Mouse (Mus musculus): Measurements from ENCODE around the gene Rdm1. TPM values are rescaled to one million over a fixed set of nuclear protein-coding genes. Genes with fewer than 3 reads are reported as not detected.

Gene Rdm1
- polyA plus RNA-seq, 1 experiment from 2014 or later, result 21.7 TPM

GRCm38 (mm10) chr11:101661786-101662185 lies 34.8 kb downstream of the Rdm1 start:
- WGBS, result 83% methylated on average over 5 of the region's 5 CpGs
- no peak overlapping the region for H3K4me2 ChIP-seq (ENCODE audit: low read length)
- no peak for ATAC-seq

GRCm38 (mm10) chr11:101663229-101664027 lies 36.4 kb downstream of the Rdm1 start:
- 82% methylated on average over 11 of the region's 11 CpGs for WGBS
- Histone ChIP-seq H3K27me3 (replicated peaks; ENCODE audit: control insufficient read depth, insufficient read depth, low read length) (no peaks in the 10 kb centered on the region), H3K36me3 (ENCODE audit: control insufficient read depth, insufficient read depth, low read length) (no peaks in the 10 kb centered on the region), H3K27ac (ENCODE audit: low read depth, low read length) (no peak overlapping the region), H3K4me2 (ENCODE audit: low read length) (no peak overlapping the region), H3K4me1 (ENCODE audit: control insufficient read depth, insufficient read depth, low read depth, low read length) (peaks cover 3% of the 10 kb centered on the region; the same call in 1 of the 2 replicates), H3K9me3 (ENCODE audit: control insufficient read depth, low read length) (no peaks in the 10 kb centered on the region), H3K9ac (ENCODE audit: low read depth, low read length) (no peak overlapping the region), H3K4me3 (ENCODE audit: low read length) (no peak overlapping the region)
- no peak for ATAC-seq

More at GRCm38 (mm10) chr11:101661786-101662185, 34.8 kb downstream of the Rdm1 start:
- H3K9ac ChIP-seq (ENCODE audit: low read depth, low read length), result no peak overlapping the region
- no peak overlapping the region for H3K27ac ChIP-seq (ENCODE audit: low read depth, low read length)
- H3K4me3 ChIP-seq (ENCODE audit: low read length), result no peak overlapping the region
- no peaks in the 10 kb centered on the region for H3K4me1 ChIP-seq (ENCODE audit: control insufficient read depth, insufficient read depth, low read depth, low read length)
- H3K36me3 ChIP-seq (ENCODE audit: control insufficient read depth, insufficient read depth, low read length), result no peaks in the 10 kb centered on the region
- no peaks in the 10 kb centered on the region for H3K27me3 ChIP-seq (replicated peaks; ENCODE audit: control insufficient read depth, insufficient read depth, low read length)
- no peaks in the 10 kb centered on the region for H3K9me3 ChIP-seq (ENCODE audit: control insufficient read depth, low read length)

GRCm38 (mm10) chr11:101664825-101665635 lies 38.0 kb downstream of the Rdm1 start, which contains the start of gene Arl4d:
Gene Arl4d, plus strand, starts transcription at chr11:101665541.
- Histone ChIP-seq H3K27me3 (replicated peaks; ENCODE audit: control insufficient read depth, insufficient read depth, low read length) (no peaks in the 10 kb centered on the region), H3K27ac (ENCODE audit: low read depth, low read length) (peak within 1 kb of the TSS; percentile 80), H3K4me2 (ENCODE audit: low read length) (peak within 1 kb of the TSS; percentile 97), H3K9ac (ENCODE audit: low read depth, low read length) (peak within 1 kb of the TSS; percentile 78), H3K4me3 (ENCODE audit: low read length) (peak within 1 kb of the TSS; percentile 72), H3K36me3 (ENCODE audit: control insufficient read depth, insufficient read depth, low read length) (no peaks in the 10 kb centered on the region), H3K9me3 (ENCODE audit: control insufficient read depth, low read length) (no peaks in the 10 kb centered on the region), H3K4me1 (ENCODE audit: control insufficient read depth, insufficient read depth, low read depth, low read length) (peaks cover 3% of the 10 kb centered on the region; the same call in 1 of the 2 replicates)
- WGBS, result 6% methylated on average over 34 of the region's 34 CpGs
- ATAC-seq, result peak; percentile 97

GRCm38 (mm10) chr11:101665636-101665992 lies 38.6 kb downstream of the Rdm1 start:
- ATAC-seq, result no peak
- H3K36me3 ChIP-seq (ENCODE audit: control insufficient read depth, insufficient read depth, low read length), result no peaks in the 10 kb centered on the region
- peak overlapping the region; percentile 97 for H3K4me2 ChIP-seq (ENCODE audit: low read length)
- H3K27me3 ChIP-seq (replicated peaks; ENCODE audit: control insufficient read depth, insufficient read depth, low read length), result no peaks in the 10 kb centered on the region
- peak overlapping the region; percentile 72 for H3K4me3 ChIP-seq (ENCODE audit: low read length)
- under 1% methylated on average over 22 of the region's 24 CpGs for WGBS
- peak overlapping the region; percentile 80 for H3K27ac ChIP-seq (ENCODE audit: low read depth, low read length)
- H3K9ac ChIP-seq (ENCODE audit: low read depth, low read length), result peak overlapping the region; percentile 78
- no peaks in the 10 kb centered on the region for H3K9me3 ChIP-seq (ENCODE audit: control insufficient read depth, low read length)
- peaks cover 3% of the 10 kb centered on the region; the same call in 1 of the 2 replicates for H3K4me1 ChIP-seq (ENCODE audit: control insufficient read depth, insufficient read depth, low read depth, low read length)

GRCm38 (mm10) chr11:101666626-101667345 lies 39.8 kb downstream of the Rdm1 start:
- H3K9ac ChIP-seq (ENCODE audit: low read depth, low read length), result 0 out of 2 replicates have a peak overlapping the region, but pooled peaks have one; percentile 27

GRCm38 (mm10) chr11:101667871-101668532 lies 41.0 kb downstream of the Rdm1 start:
- Histone ChIP-seq H3K4me3 (ENCODE audit: low read length) (no peak overlapping the region), H3K4me1 (ENCODE audit: control insufficient read depth, insufficient read depth, low read depth, low read length) (peaks cover 3% of the 10 kb centered on the region; the same call in 1 of the 2 replicates), H3K27me3 (replicated peaks; ENCODE audit: control insufficient read depth, insufficient read depth, low read length) (no peaks in the 10 kb centered on the region), H3K9me3 (ENCODE audit: control insufficient read depth, low read length) (no peaks in the 10 kb centered on the region), H3K36me3 (ENCODE audit: control insufficient read depth, insufficient read depth, low read length) (no peaks in the 10 kb centered on the region), H3K4me2 (ENCODE audit: low read length) (peak overlapping the region; percentile 40), H3K27ac (ENCODE audit: low read depth, low read length) (no peak overlapping the region), H3K9ac (ENCODE audit: low read depth, low read length) (no peak overlapping the region)
- WGBS, result 60% methylated on average over 14 of the region's 14 CpGs
- ATAC-seq, result no peak

More at GRCm38 (mm10) chr11:101666626-101667345, 39.8 kb downstream of the Rdm1 start:
- Histone ChIP-seq H3K4me2 (ENCODE audit: low read length) (peak overlapping the region; percentile 40), H3K27me3 (replicated peaks; ENCODE audit: control insufficient read depth, insufficient read depth, low read length) (no peaks in the 10 kb centered on the region), H3K4me3 (ENCODE audit: low read length) (peak overlapping the region; percentile 18), H3K36me3 (ENCODE audit: control insufficient read depth, insufficient read depth, low read length) (no peaks in the 10 kb centered on the region), H3K4me1 (ENCODE audit: control insufficient read depth, insufficient read depth, low read depth, low read length) (peaks cover 3% of the 10 kb centered on the region; the same call in 1 of the 2 replicates), H3K27ac (ENCODE audit: low read depth, low read length) (no peak overlapping the region), H3K9me3 (ENCODE audit: control insufficient read depth, low read length) (no peaks in the 10 kb centered on the region)
- no peak for ATAC-seq
- WGBS, result 80% methylated on average over 28 of the region's 28 CpGs

GRCm38 (mm10) chr11:101668546-101669261 lies 41.7 kb downstream of the Rdm1 start:
- no peak overlapping the region for H3K4me3 ChIP-seq (ENCODE audit: low read length)
- H3K36me3 ChIP-seq (ENCODE audit: control insufficient read depth, insufficient read depth, low read length), result no peaks in the 10 kb centered on the region
- H3K4me1 ChIP-seq (ENCODE audit: control insufficient read depth, insufficient read depth, low read depth, low read length), result peaks cover 3% of the 10 kb centered on the region; the same call in 1 of the 2 replicates
- H3K4me2 ChIP-seq (ENCODE audit: low read length), result peak overlapping the region; percentile 21; the same call in 1 of the 2 replicates
- H3K27me3 ChIP-seq (replicated peaks; ENCODE audit: control insufficient read depth, insufficient read depth, low read length), result no peaks in the 10 kb centered on the region
- H3K9ac ChIP-seq (ENCODE audit: low read depth, low read length), result no peak overlapping the region
- WGBS, result 46% methylated on average over 13 of the region's 13 CpGs
- no peak for ATAC-seq
- H3K9me3 ChIP-seq (ENCODE audit: control insufficient read depth, low read length), result no peaks in the 10 kb centered on the region
- H3K27ac ChIP-seq (ENCODE audit: low read depth, low read length), result no peak overlapping the region

GRCm38 (mm10) chr11:101670334-101670733 lies 43.3 kb downstream of the Rdm1 start:
- Histone ChIP-seq H3K4me2 (ENCODE audit: low read length) (no peak overlapping the region), H3K36me3 (ENCODE audit: control insufficient read depth, insufficient read depth, low read length) (no peaks in the 10 kb centered on the region), H3K9ac (ENCODE audit: low read depth, low read length) (no peak overlapping the region), H3K4me1 (ENCODE audit: control insufficient read depth, insufficient read depth, low read depth, low read length) (peaks cover 3% of the 10 kb centered on the region; the same call in 1 of the 2 replicates), H3K27ac (ENCODE audit: low read depth, low read length) (no peak overlapping the region), H3K4me3 (ENCODE audit: low read length) (no peak overlapping the region), H3K27me3 (replicated peaks; ENCODE audit: control insufficient read depth, insufficient read depth, low read length) (no peaks in the 10 kb centered on the region), H3K9me3 (ENCODE audit: control insufficient read depth, low read length) (no peaks in the 10 kb centered on the region)
- WGBS, result 92% methylated on average over 1 of the region's 1 CpGs
- ATAC-seq, result no peak
